Mouse (Mus musculus) T-cell, adult 66 days (primary cell): ENCODE data around the gene Fbxo31. TPM values are rescaled to one million over a fixed set of nuclear protein-coding genes. Genes with fewer than 3 reads are reported as not detected.

Experiments
- total RNA-seq, 2 experiments: library from RNA; stranded (reverse); gene quantifications; 3 replicates in 1 of 2; 4 replicates in 1 of 2; pipeline ENCODE4 v1.2.4; 2023

Fbxo31 gene
- total RNA-seq, result 10 to 100 TPM; 18.0 to 23.1 TPM

GRCm38 (mm10) chr8:121578676-121579451 is at the start of gene Fbxo31:
Gene Fbxo31 (minus strand): TSS chr8:121578806.

GRCm38 (mm10) chr8:121590203-121591177 is 11.9 kb upstream of the Fbxo31 start, which contains the start of gene Map1lc3b:
Gene Map1lc3b (plus strand): TSS chr8:121590361.

GRCm38 (mm10) chr8:121544276-121544785 is 34.3 kb downstream of the Fbxo31 start, which contains the start of gene 1700018B08Rik:
Gene 1700018B08Rik (minus strand): TSS chr8:121544320.

Other genes starting within 250 kb of the Fbxo31 start
- gene 1700018B08Rik, start 34.5 kb downstream of the Fbxo31 start, total RNA-seq, result under 1 TPM in 1 of 2 experiments, not detected in 1; 0.71 TPM
- gene Map1lc3b, start 11.6 kb upstream of the Fbxo31 start, total RNA-seq, result 100 to 1,000 TPM; 211 to 259 TPM
- not detected for gene Zcchc14, start 74.1 kb upstream of the Fbxo31 start, total RNA-seq
- gene Jph3, start 150.8 kb upstream of the Fbxo31 start, total RNA-seq, result not detected